Mouse (Mus musculus): ENCODE measurements around the gene Desi1. TPM values are rescaled to one million over a fixed set of nuclear protein-coding genes. Genes with fewer than 3 reads are reported as not detected.

The Desi1 gene
- total and polyA plus RNA-seq, 3 experiments: 20.1 to 27.7 (median 21.4) TPM

DNA sequence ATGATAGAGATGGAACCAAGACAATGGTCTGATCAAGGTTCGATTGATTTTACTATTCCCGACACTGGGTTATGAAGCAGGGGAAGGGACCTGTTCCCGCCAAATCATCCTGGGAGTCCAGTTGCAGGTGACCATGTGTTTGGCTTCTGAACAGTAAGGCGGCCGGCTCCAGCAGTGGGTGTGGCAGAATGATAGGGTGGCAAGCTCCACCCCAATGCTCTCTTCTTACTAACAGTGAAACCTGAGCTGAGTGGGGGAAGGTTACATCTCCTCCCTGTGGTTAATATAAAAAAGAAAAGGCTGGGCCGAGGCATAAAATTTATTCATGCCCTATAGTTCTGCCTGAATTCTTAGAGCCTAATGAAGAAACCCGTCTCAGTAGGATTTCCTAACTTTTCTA is 64.5 kb downstream of the Desi1 start:
- no peak for TF ChIP-seq EP300 (IDR thresholded peaks at IDR 0.05; ENCODE audit: insufficient read depth, low read depth, low read length)
- H3K36me3 ChIP-seq (ENCODE audit: control insufficient read depth, insufficient read depth, low read length): no peaks in the 10 kb centered on the region
- 60% methylated on average over 7 of the region's 7 CpGs for WGBS
- DNase-seq: peak in 1 of 2 experiments; percentile 38
- no peaks in the 10 kb centered on the region for H3K27me3 ChIP-seq (ENCODE audit: control insufficient read depth, insufficient read depth, low read length)
- H3K4me3 ChIP-seq: no peak overlapping the region
- intact Hi-C loops (cut with DNase I): no loop called here
- H3K79me2 ChIP-seq (replicated peaks; ENCODE audit: control insufficient read depth, insufficient read depth, low read length): no peaks in the 10 kb centered on the region
- H3K9ac ChIP-seq (ENCODE audit: low read depth, low read length): no peak overlapping the region
- H3K4me1 ChIP-seq (ENCODE audit: control insufficient read depth, insufficient read depth, low read length): no peaks in the 10 kb centered on the region
- H3K27ac ChIP-seq: no peak overlapping the region

DNA sequence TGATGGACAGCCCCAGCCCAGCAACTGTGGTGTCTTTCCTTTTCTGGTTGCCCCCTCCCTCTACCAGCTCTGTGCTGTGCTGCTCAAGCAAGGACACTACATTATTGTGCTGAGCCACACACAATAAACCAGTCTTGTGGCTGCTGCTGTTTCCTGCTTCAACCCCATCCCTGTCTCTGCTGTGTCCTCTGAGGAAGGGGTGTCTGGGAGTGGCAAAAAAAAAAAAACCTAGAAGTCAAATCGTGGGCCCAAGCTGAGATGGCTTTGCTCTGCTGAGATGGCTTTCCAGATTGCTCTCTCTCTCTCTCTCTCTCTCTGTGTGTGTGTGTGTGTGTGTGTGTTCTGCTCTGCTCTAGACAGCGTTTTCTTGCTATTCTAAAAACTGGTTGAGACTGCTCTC is 65.2 kb downstream of the Desi1 start:
- TF ChIP-seq CTCF (IDR thresholded peaks at IDR 0.05) (no peak), EP300 (IDR thresholded peaks at IDR 0.05; ENCODE audit: insufficient read depth, low read depth, low read length) (no peak), POLR2A (IDR thresholded peaks at IDR 0.05; ENCODE audit: insufficient read depth, low read depth, low read length) (no peak)
- Histone ChIP-seq H3K27ac (no peak overlapping the region), H3K27me3 (ENCODE audit: control insufficient read depth, insufficient read depth, low read length) (no peaks in the 10 kb centered on the region), H3K9ac (ENCODE audit: low read depth, low read length) (no peak overlapping the region), H3K36me3 (ENCODE audit: control insufficient read depth, insufficient read depth, low read length) (no peaks in the 10 kb centered on the region), H3K79me2 (replicated peaks; ENCODE audit: control insufficient read depth, insufficient read depth, low read length) (no peaks in the 10 kb centered on the region), H3K4me1 (ENCODE audit: control insufficient read depth, insufficient read depth, low read length) (no peaks in the 10 kb centered on the region), H3K4me3 (no peak overlapping the region)
- WGBS: 58% methylated on average over 2 of the region's 2 CpGs
- intact Hi-C loops (cut with DNase I): no loop called here
- no peak for DNase-seq

- Histone ChIP-seq H3K9ac (ENCODE audit: low read depth, low read length) (no peak overlapping the region), H3K4me1 (ENCODE audit: control insufficient read depth, insufficient read depth, low read length) (no peaks in the 10 kb centered on the region)
- DNase-seq: no peak
Observed at GRCm38 (mm10) chr15:81967821-81968220, 65.8 kb downstream of the Desi1 start.

GRCm38 (mm10) chr15:81966062-81966829 is 67.4 kb downstream of the Desi1 start:
- no peaks in the 10 kb centered on the region for H3K36me3 ChIP-seq (ENCODE audit: control insufficient read depth, insufficient read depth, low read length)
- no peak for DNase-seq
- H3K79me2 ChIP-seq (replicated peaks; ENCODE audit: control insufficient read depth, insufficient read depth, low read length): no peaks in the 10 kb centered on the region
- no peak overlapping the region for H3K4me3 ChIP-seq
- no peak for TF ChIP-seq CTCF (IDR thresholded peaks at IDR 0.05)
- no peak for TF ChIP-seq POLR2A (IDR thresholded peaks at IDR 0.05; ENCODE audit: insufficient read depth, low read depth, low read length)
- no peak for TF ChIP-seq EP300 (IDR thresholded peaks at IDR 0.05; ENCODE audit: insufficient read depth, low read depth, low read length)
- H3K27ac ChIP-seq: no peak overlapping the region
- no peaks in the 10 kb centered on the region for H3K27me3 ChIP-seq (ENCODE audit: control insufficient read depth, insufficient read depth, low read length)
- intact Hi-C loops (cut with DNase I): no loop called here
- no peaks in the 10 kb centered on the region for H3K4me1 ChIP-seq (ENCODE audit: control insufficient read depth, insufficient read depth, low read length)
- 72% methylated on average over 14 of the region's 14 CpGs for WGBS
- no peak overlapping the region for H3K9ac ChIP-seq (ENCODE audit: low read depth, low read length)

More at GRCm38 (mm10) chr15:81967821-81968220, 65.8 kb downstream of the Desi1 start:
- no peak for TF ChIP-seq CTCF (IDR thresholded peaks at IDR 0.05)
- TF ChIP-seq POLR2A (IDR thresholded peaks at IDR 0.05; ENCODE audit: insufficient read depth, low read depth, low read length): no peak
- no peak for TF ChIP-seq EP300 (IDR thresholded peaks at IDR 0.05; ENCODE audit: insufficient read depth, low read depth, low read length)
- H3K27me3 ChIP-seq (ENCODE audit: control insufficient read depth, insufficient read depth, low read length): no peaks in the 10 kb centered on the region
- H3K4me3 ChIP-seq: no peak overlapping the region
- intact Hi-C loops (cut with DNase I): no loop called here
- no peaks in the 10 kb centered on the region for H3K36me3 ChIP-seq (ENCODE audit: control insufficient read depth, insufficient read depth, low read length)
- no peak overlapping the region for H3K27ac ChIP-seq
- no peaks in the 10 kb centered on the region for H3K79me2 ChIP-seq (replicated peaks; ENCODE audit: control insufficient read depth, insufficient read depth, low read length)
- WGBS: 87% methylated on average over 5 of the region's 5 CpGs

DNA sequence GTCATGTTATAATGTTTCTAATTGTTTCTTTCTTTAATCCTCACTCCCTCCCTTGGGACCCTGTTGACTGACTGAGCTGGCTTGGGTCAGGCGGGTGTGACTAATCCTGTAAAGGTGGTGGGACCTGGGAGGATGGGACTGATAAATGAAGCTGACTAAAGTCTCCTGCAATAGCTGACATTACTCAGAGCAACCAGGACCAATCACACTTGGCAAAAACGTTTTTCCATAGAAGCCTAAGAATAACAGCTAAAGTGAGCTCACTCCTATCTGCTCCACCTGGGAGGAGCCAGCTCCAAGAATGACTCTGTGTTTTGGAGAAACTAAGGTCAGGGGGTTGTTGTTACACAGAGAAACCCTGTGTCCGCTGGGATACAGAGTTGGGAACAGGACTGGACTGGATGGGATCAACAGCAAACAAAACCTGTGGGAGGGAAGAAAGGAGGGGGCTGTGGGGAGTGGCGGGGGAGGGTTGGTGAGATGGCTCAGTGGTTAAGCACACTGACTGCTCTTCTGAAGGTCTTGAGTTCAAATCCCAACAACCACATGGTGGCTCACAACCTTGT is 68.6 kb downstream of the Desi1 start:
- WGBS: 44% methylated on average over 4 of the region's 4 CpGs
- DNase-seq: no peak
- H3K79me2 ChIP-seq (replicated peaks; ENCODE audit: control insufficient read depth, insufficient read depth, low read length): no peaks in the 10 kb centered on the region
- H3K4me1 ChIP-seq (ENCODE audit: control insufficient read depth, insufficient read depth, low read length): no peaks in the 10 kb centered on the region
- H3K27ac ChIP-seq: no peak overlapping the region
- no peak overlapping the region for H3K4me3 ChIP-seq
- H3K36me3 ChIP-seq (ENCODE audit: control insufficient read depth, insufficient read depth, low read length): no peaks in the 10 kb centered on the region
- no peak for TF ChIP-seq POLR2A (IDR thresholded peaks at IDR 0.05; ENCODE audit: insufficient read depth, low read depth, low read length)
- no peak for TF ChIP-seq CTCF (IDR thresholded peaks at IDR 0.05)
- TF ChIP-seq EP300 (IDR thresholded peaks at IDR 0.05; ENCODE audit: insufficient read depth, low read depth, low read length): no peak
- no peak overlapping the region for H3K9ac ChIP-seq (ENCODE audit: low read depth, low read length)
- no peaks in the 10 kb centered on the region for H3K27me3 ChIP-seq (ENCODE audit: control insufficient read depth, insufficient read depth, low read length)
- intact Hi-C loops (cut with DNase I): no loop called here

DNA sequence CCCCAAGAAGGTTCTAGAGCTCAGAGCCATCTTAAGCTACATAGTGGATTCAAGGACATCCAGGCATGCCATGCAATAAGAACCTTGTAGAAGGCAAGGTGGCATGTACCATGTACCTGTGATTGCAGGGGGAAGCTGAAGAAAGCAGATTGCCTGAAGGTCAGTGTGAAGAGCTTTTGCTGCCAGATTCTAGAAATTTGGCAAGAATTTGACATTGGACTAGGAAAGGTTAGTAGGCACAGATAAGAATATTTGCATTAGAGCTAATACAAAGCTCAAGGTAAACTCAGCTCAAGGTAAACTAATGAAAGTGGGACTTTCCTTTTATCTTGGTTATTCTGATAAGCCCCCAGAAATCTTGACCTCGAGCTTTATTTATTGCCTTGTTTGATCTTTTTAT is 69.4 kb downstream of the Desi1 start:
- Histone ChIP-seq H3K27ac (no peak overlapping the region), H3K4me3 (no peak overlapping the region), H3K79me2 (replicated peaks; ENCODE audit: control insufficient read depth, insufficient read depth, low read length) (no peaks in the 10 kb centered on the region), H3K9ac (ENCODE audit: low read depth, low read length) (no peak overlapping the region), H3K36me3 (ENCODE audit: control insufficient read depth, insufficient read depth, low read length) (no peaks in the 10 kb centered on the region), H3K27me3 (ENCODE audit: control insufficient read depth, insufficient read depth, low read length) (no peaks in the 10 kb centered on the region), H3K4me1 (ENCODE audit: control insufficient read depth, insufficient read depth, low read length) (no peaks in the 10 kb centered on the region; the same call in 1 of the 2 replicates)
- no peak for DNase-seq
- intact Hi-C loops (cut with DNase I): no loop called here
- WGBS: 42% methylated on average over 1 of the region's 1 CpGs
- TF ChIP-seq EP300 (IDR thresholded peaks at IDR 0.05; ENCODE audit: insufficient read depth, low read depth, low read length) (no peak), CTCF (IDR thresholded peaks at IDR 0.05) (no peak), POLR2A (IDR thresholded peaks at IDR 0.05; ENCODE audit: insufficient read depth, low read depth, low read length) (no peak)
